Mouse (Mus musculus): ENCODE data around the gene Bach1.

Bach1 gene

DNA sequence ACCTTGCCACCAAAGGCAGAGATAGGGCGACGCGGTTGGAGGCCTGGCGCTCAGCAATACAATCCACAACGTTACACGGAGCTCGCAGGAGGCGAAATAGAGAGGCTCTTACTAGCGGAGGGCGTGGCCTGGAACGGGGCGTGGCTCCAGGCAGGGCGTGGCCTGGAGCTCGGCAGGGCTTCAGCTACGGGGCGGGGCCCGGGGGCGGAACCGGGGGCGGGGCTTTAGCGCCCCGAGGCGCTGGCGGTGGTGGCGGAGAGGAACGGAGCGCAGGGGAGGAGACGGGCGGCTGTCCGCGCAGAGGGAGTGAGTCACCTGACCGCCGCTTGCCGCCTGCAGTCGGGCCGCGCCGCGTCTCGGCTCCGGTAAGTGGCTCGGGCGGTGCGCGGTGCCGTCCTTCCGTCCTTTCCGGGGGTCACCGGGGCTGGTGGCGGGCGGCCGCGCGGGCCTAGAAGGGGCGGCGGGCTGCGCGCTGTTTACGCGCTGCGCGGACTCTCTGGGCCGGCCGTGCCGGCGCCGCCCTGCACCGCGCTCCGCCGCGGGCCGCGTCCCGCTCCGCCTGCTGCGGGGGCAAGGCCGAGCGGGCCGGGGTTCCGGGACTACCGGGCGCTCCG lies at the start of gene Bach1:
Bach1 (plus strand) TSS at position 254 of the 614 bp plus-strand sequence.
- DNase-seq (ENCODE audit: low spot score in 2 of 2), result peak; percentile 60 to 83

DNA sequence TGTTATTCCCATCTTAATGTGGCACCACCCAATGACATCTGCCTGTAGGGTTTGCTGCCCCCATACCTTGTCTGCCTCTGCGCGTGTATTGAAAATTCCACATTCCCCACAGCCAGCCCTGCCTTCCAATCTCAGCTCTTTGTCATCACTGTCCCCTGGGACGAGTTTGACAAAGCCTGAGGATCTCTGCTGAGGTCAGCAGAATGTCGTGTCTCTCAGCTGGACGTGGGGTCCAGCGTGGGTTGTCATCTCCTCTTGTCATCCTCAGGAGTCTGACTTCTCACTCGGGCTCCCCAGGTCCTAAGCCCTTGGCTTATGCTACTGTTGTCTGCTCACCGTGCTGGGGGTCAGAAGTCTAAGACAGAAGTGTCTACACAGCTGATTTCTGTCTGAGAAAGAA lies 46.4 kb upstream of the Bach1 start:
- DNase-seq (ENCODE audit: low spot score in 2 of 2), result no peak

DNA sequence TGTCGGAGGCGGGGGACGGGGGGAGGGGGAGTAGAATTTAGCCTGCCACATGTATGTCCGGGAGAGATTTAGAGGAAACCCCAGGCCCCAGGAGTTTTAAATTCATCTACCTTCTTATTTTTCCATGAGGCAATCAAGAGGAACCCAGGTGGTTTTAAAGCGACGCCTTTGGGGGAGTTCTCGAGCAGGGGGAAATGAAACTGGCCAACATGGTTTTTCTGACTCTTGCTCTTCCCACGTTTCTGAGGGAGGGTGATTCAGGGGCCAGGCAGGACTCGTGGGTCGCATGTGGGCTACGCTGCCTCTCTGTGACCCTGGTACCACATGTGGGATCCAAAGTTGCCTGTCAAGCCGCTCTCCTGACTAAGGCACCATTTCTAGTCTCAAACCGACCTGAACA lies 45.8 kb upstream of the Bach1 start:
- no peak for DNase-seq (ENCODE audit: low spot score in 2 of 2)

DNA sequence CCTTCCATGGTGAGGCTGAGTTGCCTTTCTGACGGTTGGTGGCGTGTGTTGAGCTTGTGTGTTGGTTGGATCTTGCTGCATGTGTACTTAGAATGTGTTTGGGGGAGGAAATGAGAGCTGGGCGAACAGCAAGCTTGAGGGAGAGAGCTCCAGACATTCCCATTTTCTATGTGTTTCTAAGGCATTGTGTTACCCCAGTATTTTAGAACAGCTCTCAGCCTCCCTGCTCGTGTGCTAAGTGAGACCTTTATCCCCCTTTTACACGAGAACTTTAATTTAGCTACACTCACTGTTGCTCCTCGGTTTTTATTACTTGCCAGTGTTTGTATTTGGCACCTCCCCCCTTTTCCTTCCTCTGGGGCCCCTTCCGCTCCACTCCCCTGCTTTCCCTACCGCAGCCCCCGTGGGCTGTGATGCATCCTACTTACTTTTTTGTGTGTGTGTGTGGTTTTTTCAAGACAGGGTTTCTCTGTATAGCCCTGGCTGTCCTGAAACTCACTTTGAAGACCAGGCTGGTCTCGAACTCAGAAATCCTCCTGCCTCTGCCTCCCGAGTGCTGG lies 44.6 kb upstream of the Bach1 start:
- DNase-seq (ENCODE audit: low spot score in 2 of 2), result no peak

DNA sequence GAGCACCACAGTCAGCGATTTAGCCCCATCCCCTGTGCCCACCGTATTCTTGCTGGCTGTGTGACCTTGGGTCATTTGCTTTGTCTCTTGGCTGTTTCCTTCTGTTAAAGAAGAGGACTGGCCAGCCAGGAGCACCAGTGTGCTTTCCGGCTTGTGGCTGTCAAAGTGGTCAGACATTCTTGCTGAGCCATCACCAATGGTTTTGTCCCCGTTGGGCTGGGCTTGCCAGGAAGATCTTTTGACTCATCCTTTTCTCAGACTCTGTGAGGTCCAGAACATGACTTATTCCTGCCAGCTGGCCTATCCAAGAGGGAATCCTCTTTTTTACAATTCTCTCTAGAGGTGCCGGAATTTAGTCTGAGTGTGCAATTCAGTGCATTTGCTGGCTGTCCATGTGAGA lies 43.7 kb upstream of the Bach1 start:
- DNase-seq (ENCODE audit: low spot score in 2 of 2), result no peak

DNA sequence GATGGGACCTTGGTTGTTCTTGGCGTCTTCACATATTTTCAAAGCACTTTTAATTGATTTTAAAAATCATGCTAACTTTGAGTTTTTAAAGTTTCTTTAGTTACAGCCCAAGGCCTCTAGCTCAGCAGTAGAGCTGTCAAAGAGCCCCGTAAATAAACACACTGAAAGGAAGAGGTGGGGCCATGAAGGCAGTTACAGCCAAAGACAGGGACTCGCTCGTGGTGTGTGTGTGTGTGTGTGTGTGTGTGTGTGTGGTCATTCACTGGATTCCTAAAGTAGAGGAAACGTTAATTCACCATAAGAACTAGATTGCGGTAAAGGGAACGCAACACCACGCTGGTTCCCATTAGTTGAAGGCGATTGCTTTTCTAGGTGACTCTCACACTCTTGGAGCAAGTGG lies 43.2 kb upstream of the Bach1 start:
- DNase-seq (ENCODE audit: low spot score in 2 of 2), result no peak

DNA sequence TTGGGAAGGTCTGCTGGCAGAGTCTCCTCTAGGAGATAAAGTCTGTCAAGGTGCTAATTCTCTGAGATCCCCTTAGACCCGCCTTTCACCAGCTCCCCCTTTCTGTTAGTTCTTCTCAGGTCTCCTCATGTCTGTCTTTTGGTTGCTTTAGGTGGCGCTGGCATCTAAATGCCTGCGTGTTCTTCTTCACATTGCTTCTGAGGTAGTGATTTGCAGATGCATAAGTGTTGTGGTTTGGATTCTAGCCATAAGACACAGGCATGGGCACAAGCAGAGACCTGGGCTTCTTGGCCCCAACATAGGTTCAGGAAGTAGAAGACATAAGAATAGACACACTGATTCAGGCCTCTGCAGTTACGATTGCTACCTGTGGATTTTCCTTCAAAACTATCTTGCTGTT lies 42.0 kb upstream of the Bach1 start:
- no peak for DNase-seq (ENCODE audit: low spot score in 2 of 2)

DNA sequence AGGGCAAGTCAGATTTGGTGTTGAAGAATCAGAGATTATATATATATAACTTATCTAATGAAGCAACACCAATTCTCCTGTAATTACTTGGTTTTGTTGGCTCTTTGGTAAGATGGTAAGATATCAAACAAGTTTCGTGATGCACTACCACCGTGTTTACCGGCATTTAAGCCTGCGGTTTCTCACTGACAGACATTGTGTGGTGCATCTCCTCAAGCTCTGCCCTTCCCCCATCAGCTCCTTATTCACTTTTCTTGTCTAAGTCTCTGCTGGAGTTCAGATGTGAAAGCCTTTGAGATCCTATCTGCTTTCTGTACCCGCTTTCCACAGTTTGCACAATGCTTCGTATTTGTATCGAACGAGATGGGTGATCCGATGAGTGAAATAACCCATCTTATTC lies 41.5 kb upstream of the Bach1 start:
- no peak for DNase-seq (ENCODE audit: low spot score in 2 of 2)

DNA sequence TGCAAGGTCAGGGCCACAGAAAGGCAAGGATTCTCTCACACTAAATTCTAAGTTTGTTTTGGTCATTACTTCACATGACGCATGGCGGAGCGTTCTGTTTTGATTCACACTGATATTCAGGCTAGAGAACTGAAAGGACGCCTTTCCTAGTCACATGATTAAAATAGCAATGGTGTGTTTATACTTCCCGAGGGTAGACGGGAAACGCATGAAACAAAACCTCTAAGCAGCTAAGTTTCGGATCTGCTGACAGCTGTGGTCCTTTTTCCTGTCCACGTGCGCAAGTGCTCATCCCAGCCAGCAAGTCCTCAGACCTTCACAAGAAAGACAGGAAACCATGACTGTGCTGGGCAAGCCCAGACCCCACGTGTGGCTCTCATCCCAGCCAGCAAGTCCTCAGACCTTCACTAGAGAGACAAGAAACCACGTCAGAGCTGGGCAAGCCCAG lies 37.7 kb upstream of the Bach1 start:
- peak in 1 of 2 experiments; percentile 15 for DNase-seq (ENCODE audit: low spot score in 2 of 2)

DNA sequence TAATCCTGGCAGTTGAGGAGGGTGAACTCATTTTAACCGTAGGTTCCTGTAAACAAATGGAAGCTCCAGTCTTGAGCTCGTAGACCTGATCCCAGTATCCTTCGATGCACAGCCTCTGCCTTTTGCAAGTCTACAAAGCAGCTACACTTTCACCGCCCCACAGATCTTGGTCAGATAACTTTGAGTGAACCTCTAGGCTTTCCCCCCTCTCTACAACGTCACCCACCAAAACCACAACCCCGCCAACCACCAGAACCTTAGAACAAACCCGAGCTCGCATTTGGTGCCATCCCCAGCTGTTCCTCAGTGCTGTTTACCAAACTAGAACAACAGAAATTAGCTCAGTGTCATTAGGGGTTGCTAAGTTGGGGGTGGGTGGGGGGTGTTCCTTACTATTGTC lies 37.1 kb upstream of the Bach1 start:
- no peak for DNase-seq (ENCODE audit: low spot score in 2 of 2)

DNA sequence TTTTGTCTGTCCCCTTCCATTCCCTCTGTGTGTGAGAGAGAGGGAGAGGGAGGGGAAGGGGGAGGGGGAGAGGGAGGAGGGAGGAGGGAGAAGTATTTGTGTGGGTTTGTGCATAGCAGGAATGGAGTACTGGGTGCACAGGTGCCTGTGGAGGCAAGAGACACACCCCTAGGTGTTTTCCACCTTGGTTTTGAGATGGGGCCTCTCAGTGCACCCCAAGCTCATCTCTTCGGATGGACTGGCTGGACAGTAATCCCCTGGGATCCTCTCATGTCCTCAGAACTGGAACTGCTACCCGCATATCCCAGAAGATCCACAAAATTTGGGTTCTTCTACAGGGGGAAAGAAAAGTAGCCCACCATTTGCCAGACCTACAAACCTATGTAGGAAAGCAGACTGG lies 36.2 kb upstream of the Bach1 start:
- no peak for DNase-seq (ENCODE audit: low spot score in 2 of 2)

DNA sequence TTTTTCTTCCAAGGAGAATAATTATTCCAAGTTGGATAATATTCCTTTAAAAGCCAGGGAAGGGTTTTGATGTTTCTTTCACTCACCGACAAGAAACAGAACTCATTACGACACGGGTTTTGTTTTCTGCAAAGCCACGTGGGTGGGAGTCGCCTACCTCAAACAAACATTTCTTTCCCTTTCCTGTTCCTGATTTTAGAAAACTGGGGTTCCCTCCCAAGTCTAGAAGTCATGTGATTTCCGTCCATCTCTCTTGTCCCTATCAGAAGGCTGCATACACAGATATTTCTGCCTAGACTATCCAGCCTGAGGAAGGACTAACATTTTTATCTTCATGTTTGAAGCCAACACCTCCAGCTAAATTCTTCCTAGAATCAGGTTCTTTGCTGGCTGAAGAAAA lies 34.9 kb upstream of the Bach1 start:
- DNase-seq (ENCODE audit: low spot score in 2 of 2), result no peak

DNA sequence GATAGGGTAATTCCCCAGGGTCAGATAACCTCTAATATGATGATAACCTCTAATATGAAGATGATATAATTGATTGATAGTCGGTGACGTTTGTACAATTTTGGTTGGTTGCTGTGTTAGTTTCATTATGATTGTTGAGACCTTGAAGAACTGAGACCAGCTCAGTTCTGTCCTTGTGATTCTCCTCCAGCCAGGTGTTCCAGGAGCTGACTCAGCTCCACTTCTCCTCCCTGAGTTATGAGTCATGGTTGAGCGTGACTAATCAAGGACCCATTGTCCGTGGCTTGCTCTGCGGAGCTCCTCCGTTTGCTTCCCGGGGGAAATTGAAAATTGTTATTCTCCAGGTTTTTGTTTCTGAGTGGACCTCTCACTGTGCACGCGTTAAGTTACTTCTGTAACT lies 33.5 kb upstream of the Bach1 start:
- no peak for DNase-seq (ENCODE audit: low spot score in 2 of 2)

DNA sequence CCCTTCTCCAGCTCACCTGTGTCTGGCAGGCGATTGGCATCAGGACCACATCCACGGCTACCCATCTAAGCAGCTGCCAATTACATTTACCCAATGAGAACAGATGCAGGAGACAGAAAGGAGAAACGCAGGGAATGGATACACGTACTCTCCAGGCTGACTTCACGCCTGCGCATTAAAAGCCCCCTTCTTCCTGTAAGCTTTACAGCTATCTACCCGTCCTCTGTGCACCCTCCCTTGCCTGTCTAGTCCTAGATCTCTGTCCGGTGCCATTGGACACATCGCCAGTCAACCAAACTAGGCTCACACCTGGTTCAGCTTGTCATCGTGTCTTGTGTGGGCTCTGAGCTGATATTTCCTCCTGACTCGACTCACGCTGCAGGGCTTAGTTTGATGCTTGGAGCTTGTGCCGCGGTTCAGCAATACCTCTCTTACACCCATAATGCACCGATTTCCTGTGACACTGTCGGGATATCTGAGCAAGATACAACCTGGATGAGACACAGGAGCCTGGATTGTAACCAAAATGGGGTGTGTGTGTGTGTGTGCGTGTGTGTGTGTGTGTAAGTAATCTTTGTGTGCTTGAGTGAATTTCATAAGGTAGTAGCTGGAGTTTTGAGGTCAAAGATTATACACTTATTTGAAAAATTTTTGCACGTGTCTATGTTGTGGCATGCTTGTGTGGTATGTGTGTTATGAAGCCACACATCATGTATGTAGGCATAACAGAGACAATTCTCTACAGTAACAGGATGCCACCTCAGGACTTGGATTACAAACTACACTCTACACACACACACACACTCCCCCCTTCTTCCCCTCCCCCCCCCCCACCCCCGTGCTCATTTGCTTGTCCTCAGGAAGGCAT lies 32.8 kb upstream of the Bach1 start:
- DNase-seq (ENCODE audit: low spot score in 2 of 2), result no peak

DNA sequence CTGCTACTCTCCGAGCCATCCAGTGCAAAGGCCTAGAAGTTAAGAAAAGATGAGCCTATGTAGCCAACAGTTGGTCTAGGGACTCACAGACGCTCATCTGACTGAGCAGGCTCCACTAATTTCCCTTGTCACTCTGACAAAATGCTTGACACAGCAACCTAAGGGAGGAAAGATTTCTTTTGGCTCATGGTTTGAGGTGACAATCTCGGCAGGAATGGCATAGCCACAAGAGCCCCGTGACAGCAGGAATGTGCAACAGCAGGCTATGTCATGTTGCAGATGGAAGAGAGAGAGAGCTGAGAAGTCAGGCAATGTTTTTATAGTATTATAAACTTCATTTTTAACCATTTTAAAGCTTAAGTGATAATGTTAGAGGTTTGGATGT lies 32.1 kb upstream of the Bach1 start:
- no peak for DNase-seq (ENCODE audit: low spot score in 2 of 2)

DNA sequence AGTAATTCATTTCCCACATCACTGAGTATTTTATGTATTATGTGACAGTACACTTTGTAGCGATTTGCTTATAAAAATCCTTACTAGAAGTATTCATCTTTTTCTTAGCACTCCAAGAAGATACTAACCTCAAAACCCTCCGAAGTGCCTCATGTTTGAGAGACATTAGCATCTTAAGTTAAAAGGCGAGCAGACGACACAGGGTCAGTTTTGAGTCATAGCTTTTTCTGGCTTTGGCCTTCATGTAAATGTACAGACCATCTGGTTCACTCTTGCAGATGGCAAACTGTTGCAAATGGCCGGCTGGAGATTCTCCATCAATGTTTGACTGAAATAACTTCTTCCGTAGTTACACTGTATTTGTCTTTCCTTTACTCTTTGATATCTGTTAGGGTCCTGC lies 30.7 kb upstream of the Bach1 start:
- DNase-seq (ENCODE audit: low spot score in 2 of 2), result no peak

DNA sequence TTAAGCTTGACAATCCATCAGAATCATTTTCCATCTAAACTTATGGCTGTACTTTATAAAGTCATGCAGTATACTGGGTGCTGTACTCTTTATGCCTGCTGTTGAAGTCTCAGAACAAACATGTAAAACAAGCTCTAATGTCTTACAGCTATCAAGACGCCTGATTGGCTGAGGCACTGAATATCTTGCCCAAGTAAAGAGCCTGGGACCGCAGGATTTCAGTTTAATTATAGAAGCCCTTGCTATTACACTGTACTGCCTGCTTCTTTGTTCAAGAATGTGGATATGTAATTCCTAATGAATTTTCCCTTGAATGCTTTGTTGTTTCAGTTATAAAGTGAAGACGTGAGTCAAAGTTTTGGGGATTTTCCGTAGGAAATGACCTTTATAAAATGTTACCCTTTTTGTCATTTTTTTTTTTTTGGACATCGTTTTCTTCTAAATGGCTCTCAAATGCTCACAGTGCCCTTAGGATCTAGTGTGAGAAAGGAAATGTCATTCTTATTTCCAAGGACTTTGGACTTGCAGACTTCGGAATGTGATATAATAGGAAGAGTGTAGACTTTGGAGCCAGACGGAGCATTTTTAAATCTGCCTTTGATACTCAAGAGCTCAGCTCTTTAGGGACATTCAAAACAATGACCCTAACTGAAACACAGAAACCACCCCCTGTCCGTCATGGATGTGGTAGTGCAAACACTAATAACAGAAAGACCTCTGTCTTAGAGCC lies 28.5 kb upstream of the Bach1 start:
- DNase-seq (ENCODE audit: low spot score in 2 of 2), result no peak

DNA sequence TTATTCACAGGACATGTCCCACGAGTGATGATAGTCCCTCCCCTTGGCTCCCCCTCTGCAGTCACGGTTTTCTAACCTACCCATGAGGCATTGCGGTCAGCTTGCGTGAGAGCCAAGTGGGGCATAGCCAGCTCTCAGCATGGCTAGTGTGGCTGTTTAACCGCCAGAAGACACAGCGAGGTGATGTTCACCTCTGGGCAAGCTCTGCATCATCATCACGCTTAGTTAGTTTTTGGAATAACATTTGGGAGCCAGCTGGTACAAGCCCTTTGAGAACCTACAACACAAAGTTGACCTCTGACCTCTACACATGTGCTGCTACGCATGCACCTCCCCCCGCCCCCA lies 28.0 kb upstream of the Bach1 start:
- no peak for DNase-seq (ENCODE audit: low spot score in 2 of 2)

DNA sequence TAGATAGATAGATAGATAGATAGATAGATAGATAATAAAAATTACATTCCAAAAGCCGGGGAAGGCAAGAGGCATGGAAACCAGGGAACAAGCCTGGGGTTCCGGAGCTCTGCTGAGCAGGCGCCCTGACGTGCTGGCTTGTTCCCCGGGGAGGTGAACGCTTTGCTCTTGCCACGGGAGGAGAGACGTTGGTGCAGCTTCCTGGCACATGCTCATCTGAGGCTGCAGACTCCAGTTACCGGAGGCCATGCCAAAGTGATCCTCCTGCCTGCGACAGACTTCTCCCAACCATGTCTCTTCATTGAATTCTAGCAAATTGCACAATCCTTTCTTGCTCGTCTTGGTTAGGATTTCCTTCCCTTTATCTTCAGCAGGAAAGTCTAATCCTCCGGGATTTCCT lies 27.4 kb upstream of the Bach1 start:
- DNase-seq (ENCODE audit: low spot score in 2 of 2), result no peak

DNA sequence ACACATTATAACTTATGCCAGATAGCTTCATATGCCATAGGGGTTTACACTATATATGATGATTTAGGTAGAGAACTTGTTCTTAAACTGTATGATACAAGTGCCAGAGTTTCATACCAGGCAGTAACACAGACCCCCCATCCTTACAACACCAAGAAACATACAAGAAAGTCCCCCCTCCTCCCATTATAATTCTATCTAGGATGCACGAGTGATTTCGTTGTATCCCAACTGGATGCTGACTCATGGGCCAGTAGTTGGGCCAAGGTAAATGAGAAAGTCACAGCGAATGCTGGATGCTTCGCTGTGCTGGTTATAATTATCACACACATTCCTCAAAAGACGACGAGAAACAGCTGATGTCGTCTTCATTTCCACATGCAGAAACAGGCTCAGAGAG lies 25.6 kb upstream of the Bach1 start:
- no peak for DNase-seq (ENCODE audit: low spot score in 2 of 2)

DNA sequence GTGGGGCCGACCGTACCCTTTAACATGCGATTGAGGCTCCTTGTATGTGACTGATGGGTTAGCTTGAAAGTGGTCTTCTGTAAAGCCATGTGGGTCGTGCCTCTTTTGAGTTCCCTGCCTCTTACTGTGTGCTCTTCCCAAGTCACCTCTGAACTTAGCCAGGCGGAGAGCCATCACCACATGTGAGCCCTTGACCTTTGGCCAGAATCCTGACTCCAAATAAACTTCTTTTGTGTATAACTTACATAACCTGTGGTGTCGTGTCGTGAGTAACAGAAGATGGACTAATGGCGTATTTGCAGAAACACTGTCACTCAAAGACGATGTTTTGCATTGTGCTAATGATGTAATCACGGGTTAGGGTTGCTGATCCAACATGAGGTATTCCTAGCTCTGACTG lies 22.6 kb upstream of the Bach1 start:
- no peak for DNase-seq (ENCODE audit: low spot score in 2 of 2)

DNA sequence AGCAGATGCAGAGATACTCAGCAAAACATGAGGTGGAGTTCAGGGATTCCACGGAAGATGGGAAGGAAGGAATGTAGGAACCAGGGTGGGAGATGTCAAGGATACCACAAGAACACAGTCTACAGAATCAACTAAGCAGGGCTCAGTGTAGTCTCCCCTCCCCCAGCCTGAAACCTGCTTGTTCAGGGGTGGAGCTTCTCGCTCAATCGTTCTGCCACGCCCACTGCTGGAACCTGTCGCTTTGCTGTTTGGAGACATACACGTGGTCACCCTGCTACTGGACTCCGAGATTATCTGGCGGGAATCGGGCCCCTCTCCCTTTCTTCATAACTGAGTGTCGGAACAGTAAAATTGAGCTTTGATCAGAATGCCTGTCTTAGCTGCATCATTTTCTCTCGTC lies 20.1 kb upstream of the Bach1 start:
- no peak for DNase-seq (ENCODE audit: low spot score in 2 of 2)

All from frontal cortex, postnatal 25 days (tissue).